Mouse (Mus musculus) liver, adult 2 months (tissue): ENCODE measurements around the gene Ttc16. TPM values are rescaled to one million over a fixed set of nuclear protein-coding genes. Genes with fewer than 3 reads are reported as not detected.
A peak's percentile ranks its signal among the peaks of the same experiment; 100 is the strongest.

Experiments
- DNase-seq: peaks from one replicate; pipeline ENCODE4 v3.0.0-alpha.2; 2011; ENCODE audit warnings: low read depth, low spot score; ENCODE audit errors: extremely low read depth
- H3K27ac ChIP-seq: fragments of 200-500 bp; replicated peaks from 2 replicates; pipeline ENCODE4 v1.5.1; 2012; ENCODE audit warnings: low read depth, mild to moderate bottlenecking, control low read depth, inconsistent platforms, low read length; ENCODE audit not compliant: insufficient read depth
- H3K27me3 ChIP-seq: fragments of 200-500 bp; 2 replicates; pipeline ENCODE4 v1.6.1; 2012; ENCODE audit warnings: mild to moderate bottlenecking, moderate library complexity, low read length, inconsistent platforms; ENCODE audit not compliant: control insufficient read depth, insufficient read depth
- H3K36me3 ChIP-seq: fragments of 200-500 bp; 2 replicates; pipeline ENCODE4 v1.6.1; 2012; ENCODE audit warnings: low read length, inconsistent platforms; ENCODE audit not compliant: control insufficient read depth, insufficient read depth
- H3K4me1 ChIP-seq: fragments of 200-500 bp; 2 replicates; pipeline ENCODE4 v1.6.1; 2011; ENCODE audit warnings: low read length; ENCODE audit not compliant: control insufficient read depth, insufficient read depth
- H3K4me3 ChIP-seq: fragments of 200-500 bp; 2 replicates; pipeline ENCODE4 v1.5.1; 2011; ENCODE audit warnings: low read depth, mild to moderate bottlenecking, control low read depth, low read length, moderate library complexity; ENCODE audit not compliant: insufficient read depth
- H3K79me2 ChIP-seq: fragments of 200-500 bp; 2 replicates; pipeline ENCODE4 v1.6.1; 2012; ENCODE audit warnings: inconsistent platforms, mild to moderate bottlenecking, low read length, moderate library complexity; ENCODE audit not compliant: control insufficient read depth, insufficient read depth
- H3K9ac ChIP-seq: fragments of 200-500 bp; 2 replicates; pipeline ENCODE4 v1.6.1; 2012; ENCODE audit warnings: low read depth, mild to moderate bottlenecking, control low read depth, inconsistent platforms, low read length
- CTCF ChIP-seq: fragments of 200-500 bp; IDR thresholded peaks from 2 replicates; pipeline ENCODE4 v1.5.1; 2011; ENCODE audit warnings: low read depth, low read length, control low read depth
- POLR2A ChIP-seq: fragments of 200-500 bp; IDR thresholded peaks from 2 replicates; pipeline ENCODE4 v1.6.1; 2011; ENCODE audit warnings: low read length, control low read depth; ENCODE audit not compliant: insufficient read depth; ENCODE audit errors: extremely low read depth
- WGBS: fragments of 180-500 bp; shearing (Covaris S2); methylation state at CpG from one replicate; pipeline ENCODE4 v1.1.7; 2018; 5-methylcytosine and 5-hydroxymethylcytosine counted together
- polyA plus RNA-seq: library from polyadenylated mRNA; depleted of rRNA; stranded (reverse); fragments of >200 nt; gene quantifications from 2 replicates; pipeline ENCODE4 v1.2.3, GENCODE M21; 2012
- total RNA-seq: library from RNA; depleted of rRNA; stranded (reverse); fragments of >200 nt; gene quantifications from 2 replicates; pipeline ENCODE4 v1.2.3, GENCODE M21; 2014

Gene Ttc16
- total and polyA plus RNA-seq, 2 experiments: under 0.01 to 0.10 TPM

- Histone ChIP-seq H3K36me3 (no peaks in the 10 kb centered on the region), H3K79me2 (no peaks in the 10 kb centered on the region), H3K27me3 (no peaks in the 10 kb centered on the region), H3K9ac (no peak overlapping the region), H3K4me1 (no peaks in the 10 kb centered on the region), H3K27ac (no peak overlapping the region), H3K4me3 (no peak overlapping the region)
- no peak for TF ChIP-seq CTCF
- no peak for TF ChIP-seq POLR2A
- WGBS: 83% methylated on average over 3 of the region's 3 CpGs
- DNase-seq: no peak
Measured at GRCm38 (mm10) chr2:32722581-32722980, 52.9 kb downstream of the Ttc16 start.

- Histone ChIP-seq H3K79me2 (no peaks in the 10 kb centered on the region), H3K4me3 (no peak overlapping the region), H3K36me3 (no peaks in the 10 kb centered on the region), H3K27me3 (no peaks in the 10 kb centered on the region), H3K9ac (no peak overlapping the region), H3K4me1 (no peaks in the 10 kb centered on the region), H3K27ac (no peak overlapping the region)
- no peak for TF ChIP-seq CTCF
- no peak for TF ChIP-seq POLR2A
- no peak for DNase-seq
- 72% methylated on average over 6 of the region's 6 CpGs for WGBS
Measured at GRCm38 (mm10) chr2:32722046-32722445, 53.4 kb downstream of the Ttc16 start.

DNA sequence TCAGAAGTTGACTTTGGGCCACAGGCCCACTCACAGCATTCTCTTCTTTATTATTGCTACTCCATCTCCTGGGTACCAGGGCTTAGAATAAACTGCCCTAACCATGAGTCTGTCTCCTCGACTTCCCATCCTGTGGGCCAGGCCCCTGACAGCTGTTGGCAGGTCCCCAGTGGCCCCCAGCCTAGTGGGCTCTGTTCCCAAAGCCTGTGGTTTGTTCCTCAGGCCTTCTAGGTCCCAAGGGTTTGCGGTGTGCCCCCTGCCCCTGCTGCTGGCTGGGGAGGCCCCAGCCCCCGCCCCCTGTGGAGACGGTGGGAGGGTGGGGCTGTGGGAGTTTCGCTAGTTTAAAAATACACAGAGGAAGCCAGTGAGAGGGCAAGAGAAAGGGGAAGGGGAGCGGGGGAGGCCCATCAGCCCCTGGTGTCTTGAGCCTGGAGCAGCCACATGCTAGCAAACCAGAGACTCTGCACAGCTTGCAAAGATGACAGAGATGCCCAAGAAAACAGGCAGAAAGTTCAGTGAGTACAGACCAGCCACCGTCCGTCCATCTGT, 54.7 kb downstream of the Ttc16 start, which contains the start of gene Sh2d3c:
Gene Sh2d3c, plus strand, starts transcription at position 375 of the 549 bp plus-strand sequence.
- Histone ChIP-seq H3K9ac (no peak within 1 kb of the TSS; the same call in 1 of the 2 replicates), H3K36me3 (no peaks in the 10 kb centered on the region), H3K27ac (no peak within 1 kb of the TSS), H3K27me3 (no peaks in the 10 kb centered on the region), H3K79me2 (no peaks in the 10 kb centered on the region), H3K4me1 (no peaks in the 10 kb centered on the region), H3K4me3 (no peak within 1 kb of the TSS)
- WGBS: 77% methylated on average over 8 of the region's 8 CpGs
- no peak for DNase-seq
- no peak for TF ChIP-seq CTCF
- TF ChIP-seq POLR2A: no peak

DNA sequence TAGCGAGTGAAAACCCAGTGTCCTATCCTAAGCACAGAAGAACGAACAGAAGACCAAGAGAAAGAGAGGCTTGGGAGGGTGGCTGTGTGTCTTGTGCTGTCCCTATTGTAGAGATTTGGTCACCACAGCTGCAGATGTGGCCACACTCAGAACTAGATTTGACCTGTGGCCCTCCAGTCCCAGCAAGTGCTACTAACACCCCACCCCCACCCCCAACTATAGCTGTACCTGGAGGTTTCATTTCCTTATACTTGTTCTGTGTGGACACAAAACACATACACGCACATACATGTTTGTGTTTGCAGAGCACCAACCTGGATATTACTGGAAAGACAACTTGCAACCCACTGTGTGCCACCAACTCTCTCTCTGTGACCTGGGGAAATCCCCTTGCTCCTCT, 55.4 kb downstream of the Ttc16 start:
- no peaks in the 10 kb centered on the region for H3K36me3 ChIP-seq
- no peak overlapping the region for H3K9ac ChIP-seq
- no peak for DNase-seq
- peaks cover 2% of the 10 kb centered on the region; the same call in 1 of the 2 replicates for H3K4me1 ChIP-seq
- no peak for TF ChIP-seq CTCF
- TF ChIP-seq POLR2A: no peak
- no peak overlapping the region for H3K4me3 ChIP-seq
- WGBS: 93% methylated on average over 3 of the region's 3 CpGs
- H3K27ac ChIP-seq: no peak overlapping the region
- no peaks in the 10 kb centered on the region for H3K27me3 ChIP-seq
- no peaks in the 10 kb centered on the region for H3K79me2 ChIP-seq

- Histone ChIP-seq H3K27me3 (no peaks in the 10 kb centered on the region), H3K4me3 (no peak overlapping the region), H3K27ac (no peak overlapping the region), H3K79me2 (no peaks in the 10 kb centered on the region), H3K9ac (no peak overlapping the region), H3K36me3 (no peaks in the 10 kb centered on the region), H3K4me1 (peaks cover 15% of the 10 kb centered on the region)
- DNase-seq: no peak
- WGBS: 91% methylated on average over 9 of the region's 9 CpGs
- no peak for TF ChIP-seq CTCF
- TF ChIP-seq POLR2A: no peak
Measured at GRCm38 (mm10) chr2:32718761-32719160, 56.7 kb downstream of the Ttc16 start.

DNA sequence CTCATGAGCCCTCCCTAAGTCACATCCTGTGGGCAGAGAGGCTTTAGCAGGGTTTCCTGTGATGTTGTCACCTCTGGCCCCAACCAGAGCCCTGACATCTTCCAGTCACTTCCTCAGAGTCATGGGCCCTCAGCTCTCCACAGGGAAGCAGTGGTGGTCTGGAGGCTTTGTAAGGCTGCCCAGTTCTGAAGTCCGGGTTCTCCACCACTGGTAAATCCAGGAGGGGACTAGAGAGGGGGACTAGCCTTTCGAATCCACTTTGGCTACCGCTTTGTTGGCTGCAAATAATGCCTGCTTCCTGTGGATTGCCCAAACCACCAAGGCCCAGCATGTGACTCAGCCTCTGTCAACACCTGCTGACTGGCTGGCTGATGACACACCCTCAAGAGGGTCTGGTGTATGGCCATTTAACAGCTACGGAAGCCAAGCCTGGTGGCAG, 60.4 kb downstream of the Ttc16 start:
- Histone ChIP-seq H3K4me3 (no peak overlapping the region), H3K9ac (no peak overlapping the region), H3K36me3 (peaks cover 1% of the 10 kb centered on the region; the same call in 1 of the 2 replicates), H3K27ac (peak overlapping the region; percentile 80), H3K27me3 (no peaks in the 10 kb centered on the region), H3K79me2 (peaks cover 18% of the 10 kb centered on the region; the same call in 1 of the 2 replicates), H3K4me1 (peaks cover 22% of the 10 kb centered on the region)
- TF ChIP-seq CTCF (0 out of 2 replicates have a peak, but pooled peaks have one; percentile 4), POLR2A (no peak)
- WGBS: 13% methylated on average over 4 of the region's 4 CpGs
- DNase-seq: peak; percentile 85
